In genomic region chr16:45653934-45654332, GRCm38 (mm10) we compare ENCODE assay signal across 8 mouse cellular contexts. TPM values are rescaled to one million over a fixed set of nuclear protein-coding genes. Genes with fewer than 3 reads are reported as not detected.
DNase-seq lines count a peak whose midpoint lies in the region; ATAC-seq and TF ChIP-seq lines count a peak whose summit lies in the region.

Gene BC016579, minus strand, starts transcription at chr16:45654068.

- peak; percentile 14 for DNase-seq in thymus, adult 2 months
- DNase-seq in thymus, postnatal 0 days (ENCODE audit: low spot score) = no peak
- no peak for DNase-seq in forebrain, embryonic 11.5 days (ENCODE audit: low spot score)
- peak; percentile 13 for DNase-seq in kidney, postnatal 0 days (ENCODE audit: low spot score)
- peak; percentile 32 for DNase-seq in lung, postnatal 25 days (ENCODE audit: low spot score)
- no peak for DNase-seq in right cerebral cortex, adult 2 months (ENCODE audit: low spot score in 2 of 2)
- no peak for DNase-seq in gastrocnemius, adult 8-10 months (ENCODE audit: low spot score in 2 of 2)

- no peaks in the 10 kb centered on the region for H3K9me3 ChIP-seq in forebrain, embryonic 11.5 days (ENCODE audit: control insufficient read depth, low read length)
- H3K9me3 ChIP-seq in kidney, postnatal 0 days (replicated peaks; ENCODE audit: low read length) = no peaks in the 10 kb centered on the region
- H3K9me3 ChIP-seq in stomach, embryonic 16.5 days (replicated peaks; ENCODE audit: control insufficient read depth, low read length) = no peaks in the 10 kb centered on the region

- peak within 1 kb of the TSS; percentile 48 for H3K4me2 ChIP-seq in forebrain, embryonic 11.5 days (ENCODE audit: low read depth, low read length, severe bottlenecking)
- H3K4me2 ChIP-seq in kidney, postnatal 0 days (ENCODE audit: low read length) = peak within 1 kb of the TSS; percentile 89
- H3K4me2 ChIP-seq in stomach, embryonic 16.5 days (ENCODE audit: low read depth, low read length) = peak within 1 kb of the TSS; percentile 59

- H3K4me3 ChIP-seq in thymus, adult 2 months (ENCODE audit: control insufficient read depth, insufficient read depth, low read length) = 0 out of 2 replicates have a peak within 1 kb of the TSS, but pooled peaks have one; percentile 16
- peak within 1 kb of the TSS; percentile 13; the same call in 1 of the 2 replicates for H3K4me3 ChIP-seq in forebrain, embryonic 11.5 days (ENCODE audit: low read depth, low read length)
- peak within 1 kb of the TSS; percentile 38 for H3K4me3 ChIP-seq in kidney, postnatal 0 days (replicated peaks; ENCODE audit: low read depth, low read length)
- peak within 1 kb of the TSS; percentile 50 for H3K4me3 ChIP-seq in stomach, embryonic 16.5 days (replicated peaks; ENCODE audit: low read length)

- no peak for TF ChIP-seq POLR2A in thymus, adult 2 months (IDR thresholded peaks at IDR 0.05; ENCODE audit: control insufficient read depth, extremely low read depth, insufficient read depth, low read length, poor library complexity)

- no peaks in the 10 kb centered on the region for H3K27me3 ChIP-seq in thymus, adult 2 months (ENCODE audit: control insufficient read depth, insufficient read depth, low read length)
- peaks cover 4% of the 10 kb centered on the region; the same call in 1 of the 2 replicates for H3K27me3 ChIP-seq in forebrain, embryonic 11.5 days (ENCODE audit: control insufficient read depth, insufficient read depth, low read length)
- 0 out of 2 replicates have a peak, but pooled peaks cover 3% of the 10 kb centered on the region for H3K27me3 ChIP-seq in kidney, postnatal 0 days (ENCODE audit: insufficient read depth, low read length)
- H3K27me3 ChIP-seq in stomach, embryonic 16.5 days (ENCODE audit: control insufficient read depth, insufficient read depth, low read length) = no peaks in the 10 kb centered on the region

- no peak for TF ChIP-seq CTCF in thymus, adult 2 months (IDR thresholded peaks at IDR 0.05; ENCODE audit: borderline replicate concordance, control insufficient read depth, extremely low read depth, insufficient read depth, low read length, poor library complexity)
- TF ChIP-seq CTCF in kidney, postnatal 0 days (IDR thresholded peaks at IDR 0.05; ENCODE audit: low read depth) = no peak

- H3K9ac ChIP-seq in forebrain, embryonic 11.5 days (ENCODE audit: low read length) = no peak within 1 kb of the TSS
- peak within 1 kb of the TSS; percentile 47; the same call in 1 of the 2 replicates for H3K9ac ChIP-seq in kidney, postnatal 0 days (ENCODE audit: low read depth, low read length)
- H3K9ac ChIP-seq in stomach, embryonic 16.5 days (ENCODE audit: low read length) = peak within 1 kb of the TSS; percentile 71

- 0 out of 2 replicates have a peak, but pooled peaks have one; percentile 60 for ATAC-seq in forebrain, embryonic 11.5 days (replicated peaks; ENCODE audit: low FRiP score)
- peak; percentile 83 for ATAC-seq in kidney, postnatal 0 days (replicated peaks; ENCODE audit: low FRiP score, low read depth)
- peak; percentile 96 for ATAC-seq in stomach, embryonic 16.5 days (ENCODE audit: insufficient read depth, low FRiP score)

- peaks cover 11% of the 10 kb centered on the region for H3K4me1 ChIP-seq in thymus, adult 2 months (replicated peaks; ENCODE audit: control insufficient read depth, insufficient read depth, low read length)
- no peaks in the 10 kb centered on the region; the same call in 1 of the 2 replicates for H3K4me1 ChIP-seq in forebrain, embryonic 11.5 days (replicated peaks; ENCODE audit: control insufficient read depth, insufficient read depth, low read length)
- peaks cover 6% of the 10 kb centered on the region; the same call in 1 of the 2 replicates for H3K4me1 ChIP-seq in kidney, postnatal 0 days (replicated peaks; ENCODE audit: insufficient read depth, low read length)
- no peaks in the 10 kb centered on the region for H3K4me1 ChIP-seq in stomach, embryonic 16.5 days (ENCODE audit: control insufficient read depth, insufficient read depth, low read length)

- no peak within 1 kb of the TSS for H3K27ac ChIP-seq in thymus, adult 2 months (ENCODE audit: control insufficient read depth, insufficient read depth, low read length)
- H3K27ac ChIP-seq in forebrain, embryonic 11.5 days (ENCODE audit: low read depth, low read length) = no peak within 1 kb of the TSS
- no peak within 1 kb of the TSS for H3K27ac ChIP-seq in kidney, postnatal 0 days
- peak within 1 kb of the TSS; percentile 88 for H3K27ac ChIP-seq in stomach, embryonic 16.5 days (ENCODE audit: low read length)

- WGBS in thymus, adult 2 months = 19% methylated on average over 20 of the region's 20 CpGs
- WGBS in forebrain, embryonic 11.5 days = 2% methylated on average over 20 of the region's 20 CpGs
- 6% methylated on average over 20 of the region's 20 CpGs for WGBS in kidney, postnatal 0 days
- WGBS in stomach, embryonic 16.5 days = 4% methylated on average over 20 of the region's 20 CpGs

- no peaks in the 10 kb centered on the region for H3K36me3 ChIP-seq in thymus, adult 2 months (ENCODE audit: control insufficient read depth, insufficient read depth, low read length)
- H3K36me3 ChIP-seq in forebrain, embryonic 11.5 days (ENCODE audit: control insufficient read depth, insufficient read depth, low read length) = no peaks in the 10 kb centered on the region
- no peaks in the 10 kb centered on the region for H3K36me3 ChIP-seq in kidney, postnatal 0 days (ENCODE audit: insufficient read depth, low read length)
- no peaks in the 10 kb centered on the region for H3K36me3 ChIP-seq in stomach, embryonic 16.5 days (ENCODE audit: control insufficient read depth, insufficient read depth, low read length)

RNA-seq across cellular contexts. Expression of gene BC016579, which starts in this region (rescaled TPM):
- 0.08 and 0.19 TPM in 2 replicates for polyA plus RNA-seq in thymus, adult 2 months (2012; rRNA removed)
- polyA plus RNA-seq in thymus, postnatal 0 days (2015; fragmentation: Nextera tagmentation; extraction: Ambion mirVana) = 0.28 and 0.34 TPM in 2 replicates
- 0.20 TPM in 1 of 2 replicates, not detected in the other for polyA plus RNA-seq in forebrain, embryonic 11.5 days (2014; fragmentation: Nextera tagmentation; extraction: Ambion mirVana)
- polyA plus RNA-seq in kidney, postnatal 0 days (2015; fragmentation: Nextera tagmentation; extraction: Ambion mirVana) = 0.32 and 0.54 TPM in 2 replicates
- polyA plus RNA-seq in stomach, embryonic 16.5 days (2015; fragmentation: Nextera tagmentation; extraction: Ambion mirVana) = 5.3 and 5.4 TPM in 2 replicates
- total RNA-seq in gastrocnemius, adult 8-10 months (2022) = not detected

Comparison
In these comparisons a context has a peak if more than half of its experiments do, and no peak if none do; other contexts are left out.
1. Peak in DNase-seq and H3K4me3 ChIP-seq in thymus, adult 2 months; RNA of the gene not detected or under 1 TPM.
2. Peak in ATAC-seq, H3K4me3 ChIP-seq and H3K4me2 ChIP-seq in forebrain, embryonic 11.5 days; RNA of the gene not detected or under 1 TPM.
3. Peak in DNase-seq, ATAC-seq, H3K4me3 ChIP-seq, H3K9ac ChIP-seq and H3K4me2 ChIP-seq in kidney, postnatal 0 days; RNA of the gene not detected or under 1 TPM.